Mouse (Mus musculus) G1E (cell line): ENCODE measurements around the gene Ntn1. TPM values are rescaled to one million over a fixed set of nuclear protein-coding genes. Genes with fewer than 3 reads are reported as not detected.

ENCODE experiments used
- ATAC-seq: 2 replicates; pipeline ENCODE4 v1.8.0; 2016; ENCODE audit warnings: mild to moderate bottlenecking; ENCODE audit not compliant: insufficient number of reproducible peaks, poor library complexity, low FRiP score, severe bottlenecking; ENCODE audit errors: extremely low read depth
- DNase-seq: peaks from one replicate; pipeline ENCODE4 v3.0.0; 2012; ENCODE audit warnings: low spot score
- H3K27me3 ChIP-seq: 2 replicates; pipeline ENCODE4 v1.6.1; 2012; ENCODE audit warnings: mild to moderate bottlenecking, low read length, inconsistent platforms; ENCODE audit not compliant: insufficient read depth
- H3K36me3 ChIP-seq: replicated peaks from 2 replicates; pipeline ENCODE3; 2012; ENCODE audit warnings: mild to moderate bottlenecking, inconsistent platforms
- H3K4me1 ChIP-seq: 2 replicates; pipeline ENCODE4 v1.6.1; 2012; ENCODE audit warnings: low read depth, low read length, inconsistent platforms, mixed read lengths; ENCODE audit not compliant: insufficient read depth
- H3K4me3 ChIP-seq: 2 replicates; pipeline ENCODE4 v1.5.1; 2012; ENCODE audit warnings: low read depth, mild to moderate bottlenecking, inconsistent platforms, low read length, moderate library complexity, mixed read lengths
- H3K9me3 ChIP-seq: replicated peaks from 2 replicates; pipeline ENCODE4 v1.6.1; 2012; ENCODE audit warnings: inconsistent platforms
- CTCF ChIP-seq: IDR thresholded peaks from 2 replicates; pipeline ENCODE4 v1.5.1; 2012; ENCODE audit warnings: low read depth, low read length, inconsistent platforms, mixed read lengths
- GATA1 ChIP-seq: IDR thresholded peaks from 2 replicates; pipeline ENCODE4 v1.6.1; 2012; ENCODE audit warnings: borderline replicate concordance, low read length, inconsistent platforms, mixed read lengths
- GATA2 ChIP-seq: IDR thresholded peaks from 2 replicates; pipeline ENCODE4 v1.6.1; 2012; ENCODE audit warnings: low read depth, low read length, inconsistent platforms, borderline replicate concordance
- POLR2AphosphoS5 ChIP-seq: IDR thresholded peaks from 2 replicates; pipeline ENCODE4 v1.6.1; 2012; ENCODE audit warnings: low read depth, low read length, inconsistent platforms; ENCODE audit not compliant: insufficient replicate concordance
- TAL1 ChIP-seq: conservative IDR thresholded peaks from 2 replicates; pipeline ENCODE4 v1.6.1; 2012; ENCODE audit warnings: low read depth, low read length, inconsistent platforms, mixed read lengths
- polyA plus RNA-seq: library from polyadenylated mRNA; stranded (reverse); fragments of >175 nt; gene quantifications from 2 replicates; pipeline ENCODE4 v1.2.3, GENCODE M21; 2012
- total RNA-seq, 2 experiments: library from RNA; stranded (forward) in 1 of 2; stranded (reverse) in 1 of 2; fragments of 200-1000 nt in 1 of 2; fragments of >200 nt in 1 of 2; fragmentation: Nextera tagmentation in 1 of 2; gene quantifications; 2 replicates each; pipeline ENCODE4 v1.2.3; 2014 to 2017

Ntn1 gene
- total and polyA plus RNA-seq, 3 experiments = under 0.01 TPM; not detected in 2

- H3K36me3 ChIP-seq = no peaks in the 10 kb centered on the region
- no peaks in the 10 kb centered on the region; the same call in 1 of the 2 replicates for H3K27me3 ChIP-seq
- H3K9me3 ChIP-seq = no peaks in the 10 kb centered on the region
- no peaks in the 10 kb centered on the region for H3K4me1 ChIP-seq
- ATAC-seq = no peak
- H3K4me3 ChIP-seq = no peak overlapping the region
- no peak for DNase-seq
- TF ChIP-seq CTCF (no peak), GATA1 (no peak), POLR2AphosphoS5 (no peak), TAL1 (no peak), GATA2 (no peak)
Measured at GRCm38 (mm10) chr11:68313861-68314260, 86.8 kb downstream of the Ntn1 start.

GRCm38 (mm10) chr11:68313065-68313464 lies 87.6 kb downstream of the Ntn1 start:
- ATAC-seq (no peak), DNase-seq (no peak)
- TF ChIP-seq TAL1 (no peak), GATA1 (no peak), GATA2 (no peak), POLR2AphosphoS5 (no peak)

GRCm38 (mm10) chr11:68308911-68309580 lies 91.6 kb downstream of the Ntn1 start:
- Histone ChIP-seq H3K36me3 (no peaks in the 10 kb centered on the region), H3K27me3 (no peaks in the 10 kb centered on the region; the same call in 1 of the 2 replicates), H3K4me3 (no peak overlapping the region), H3K4me1 (no peaks in the 10 kb centered on the region), H3K9me3 (no peaks in the 10 kb centered on the region)
- TF ChIP-seq POLR2AphosphoS5 (no peak), GATA1 (no peak), CTCF (no peak), GATA2 (no peak), TAL1 (no peak)
- ATAC-seq = no peak
- no peak for DNase-seq

More at GRCm38 (mm10) chr11:68313065-68313464, 87.6 kb downstream of the Ntn1 start:
- Histone ChIP-seq H3K9me3 (no peaks in the 10 kb centered on the region), H3K36me3 (no peaks in the 10 kb centered on the region), H3K4me3 (no peak overlapping the region), H3K27me3 (no peaks in the 10 kb centered on the region; the same call in 1 of the 2 replicates), H3K4me1 (no peaks in the 10 kb centered on the region)

GRCm38 (mm10) chr11:68305997-68306396 lies 94.6 kb downstream of the Ntn1 start:
- Histone ChIP-seq H3K4me1 (no peaks in the 10 kb centered on the region), H3K36me3 (no peaks in the 10 kb centered on the region), H3K4me3 (no peak overlapping the region), H3K9me3 (no peaks in the 10 kb centered on the region), H3K27me3 (no peaks in the 10 kb centered on the region; the same call in 1 of the 2 replicates)
- ATAC-seq = no peak
- no peak for DNase-seq
- TF ChIP-seq CTCF (no peak), POLR2AphosphoS5 (no peak), GATA1 (no peak), GATA2 (no peak), TAL1 (no peak)

GRCm38 (mm10) chr11:68302323-68302722 lies 98.3 kb downstream of the Ntn1 start:
- no peak for DNase-seq
- H3K4me1 ChIP-seq = no peaks in the 10 kb centered on the region
- no peaks in the 10 kb centered on the region for H3K9me3 ChIP-seq
- no peak for TF ChIP-seq CTCF
- TF ChIP-seq GATA2 = no peak
- TF ChIP-seq TAL1 = no peak
- no peak for TF ChIP-seq POLR2AphosphoS5
- TF ChIP-seq GATA1 = no peak
- peaks cover 3% of the 10 kb centered on the region; the same call in 1 of the 2 replicates for H3K27me3 ChIP-seq
- no peak for ATAC-seq
- H3K4me3 ChIP-seq = no peak overlapping the region
- no peaks in the 10 kb centered on the region for H3K36me3 ChIP-seq

GRCm38 (mm10) chr11:68301660-68302059 lies 99.0 kb downstream of the Ntn1 start:
- ATAC-seq (no peak), DNase-seq (no peak)
- H3K4me1 ChIP-seq = no peaks in the 10 kb centered on the region
- H3K36me3 ChIP-seq = no peaks in the 10 kb centered on the region
- no peak overlapping the region for H3K4me3 ChIP-seq
- TF ChIP-seq POLR2AphosphoS5 (no peak), CTCF (no peak), GATA2 (no peak), GATA1 (no peak), TAL1 (no peak)
- peaks cover 3% of the 10 kb centered on the region; the same call in 1 of the 2 replicates for H3K27me3 ChIP-seq
- no peaks in the 10 kb centered on the region for H3K9me3 ChIP-seq

- no peaks in the 10 kb centered on the region for H3K9me3 ChIP-seq
- ATAC-seq (no peak), DNase-seq (no peak)
- no peak overlapping the region for H3K4me3 ChIP-seq
- H3K36me3 ChIP-seq = no peaks in the 10 kb centered on the region
- no peaks in the 10 kb centered on the region for H3K4me1 ChIP-seq
- H3K27me3 ChIP-seq = peaks cover 3% of the 10 kb centered on the region; the same call in 1 of the 2 replicates
- no peak for TF ChIP-seq POLR2AphosphoS5
- no peak for TF ChIP-seq CTCF
- TF ChIP-seq GATA1 = no peak
- no peak for TF ChIP-seq TAL1
- TF ChIP-seq GATA2 = no peak
Measured at GRCm38 (mm10) chr11:68295474-68295873, 105.1 kb downstream of the Ntn1 start.
